Mouse (Mus musculus): ENCODE data around the gene Gm6525.

Gene Gm6525

GRCm38 (mm10) chr3:84211340-84211875, 37.5 kb downstream of the Gm6525 start:
- DNase-seq (ENCODE audit: low spot score): no peak

- DNase-seq (ENCODE audit: low spot score): no peak
Observed at GRCm38 (mm10) chr3:84214501-84214900, 40.6 kb downstream of the Gm6525 start.

- no peak for DNase-seq (ENCODE audit: low spot score)
Observed at GRCm38 (mm10) chr3:84215253-84215652, 41.3 kb downstream of the Gm6525 start.

DNA sequence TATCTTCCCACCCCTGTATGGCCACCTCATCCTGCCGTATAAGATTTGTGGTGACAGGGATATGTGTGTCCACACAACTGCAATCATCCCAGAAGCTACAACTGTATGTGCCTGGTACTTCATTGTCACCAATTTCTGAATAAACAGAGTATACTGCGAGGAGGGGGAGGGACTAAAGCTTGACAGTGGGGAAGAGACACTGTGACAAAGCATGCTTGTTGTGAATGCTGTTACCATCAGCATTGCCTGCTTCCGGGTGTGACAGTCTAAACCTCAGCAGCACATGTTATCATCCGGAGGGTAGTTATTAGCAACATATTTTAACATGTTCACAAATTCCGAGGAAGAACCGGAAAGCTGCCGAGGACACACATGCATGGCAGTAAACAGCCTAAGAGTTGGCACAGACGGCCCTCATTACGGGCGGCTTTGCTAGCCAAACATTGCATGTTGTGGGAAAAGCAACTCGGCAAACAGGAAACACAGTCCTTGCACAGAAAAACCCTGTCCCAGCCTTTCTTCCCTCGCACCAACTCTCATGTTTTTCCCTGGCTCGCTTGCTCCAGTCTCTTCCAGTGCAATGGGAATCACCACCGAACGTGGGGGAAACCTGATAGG, 41.9 kb downstream of the Gm6525 start:
- DNase-seq (ENCODE audit: low spot score): no peak

GRCm38 (mm10) chr3:84217118-84217960, 43.4 kb downstream of the Gm6525 start:
- no peak for DNase-seq (ENCODE audit: low spot score)

GRCm38 (mm10) chr3:84217961-84218351, 44.1 kb downstream of the Gm6525 start:
- DNase-seq (ENCODE audit: low spot score): no peak

- no peak for DNase-seq (ENCODE audit: low spot score)
Observed at GRCm38 (mm10) chr3:84218498-84218897, 44.6 kb downstream of the Gm6525 start.

- no peak for DNase-seq (ENCODE audit: low spot score)
Observed at GRCm38 (mm10) chr3:84219166-84219710, 45.3 kb downstream of the Gm6525 start.

DNA sequence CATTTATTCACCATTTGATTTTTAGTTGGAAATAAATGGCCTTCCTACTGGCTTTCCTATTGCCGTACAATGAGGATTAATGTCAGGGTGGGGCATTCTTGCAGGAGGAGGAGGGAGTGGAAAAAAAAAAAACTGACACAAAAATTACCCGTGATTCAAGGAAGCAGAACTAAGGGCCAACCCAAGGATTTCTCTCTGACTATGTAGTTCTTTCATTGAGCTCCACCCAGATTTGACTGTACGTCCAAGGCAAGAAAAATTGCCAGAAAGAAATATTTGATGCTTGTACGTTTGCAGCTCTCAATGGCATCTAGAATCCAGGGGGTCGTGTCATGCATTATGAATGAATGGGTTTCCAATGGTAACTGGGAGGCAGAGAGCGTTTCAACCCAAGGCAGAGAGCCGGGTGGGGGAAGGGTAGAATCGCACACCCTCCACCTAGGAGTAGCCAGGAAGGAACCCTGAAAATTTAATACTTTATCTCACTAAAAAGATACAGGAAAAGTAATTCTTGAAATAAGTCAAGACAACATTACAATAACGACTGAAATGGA, 45.9 kb downstream of the Gm6525 start:
- no peak for DNase-seq (ENCODE audit: low spot score)

- no peak for DNase-seq (ENCODE audit: low spot score)
Observed at GRCm38 (mm10) chr3:84220326-84220725, 46.4 kb downstream of the Gm6525 start.

DNA sequence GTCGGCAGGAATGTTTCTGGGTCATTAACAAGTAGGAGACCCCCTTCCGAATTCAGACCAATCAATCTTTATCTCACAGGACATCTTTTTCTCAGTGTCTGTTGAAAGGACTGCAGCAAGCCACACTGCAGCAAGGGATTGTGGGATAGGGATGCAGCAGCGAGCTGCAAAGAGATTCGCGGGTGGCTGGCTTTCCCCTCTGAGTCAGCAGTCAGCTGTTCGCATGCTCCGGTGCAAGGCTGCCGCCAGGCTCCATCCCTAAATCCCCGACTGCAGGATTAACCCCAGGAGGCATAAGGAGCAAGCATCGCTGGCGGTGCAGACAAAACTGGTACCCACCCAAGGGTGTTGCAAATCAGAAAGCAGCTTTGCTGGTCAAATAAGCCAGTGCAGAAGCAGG, 46.8 kb downstream of the Gm6525 start:
- no peak for DNase-seq (ENCODE audit: low spot score)
